Mouse (Mus musculus) common myeloid progenitor, adult 5-6 weeks (primary cell): ENCODE results near the gene Ubox5. TPM values are rescaled to one million over a fixed set of nuclear protein-coding genes. Genes with fewer than 3 reads are reported as not detected.

Experiments used
- ATAC-seq: replicated peaks from 2 replicates; pipeline ENCODE4 v1.8.0; 2016; ENCODE audit warnings: low read depth, mild to moderate bottlenecking, moderate TSS enrichment, inconsistent platforms; ENCODE audit not compliant: poor library complexity, severe bottlenecking
- total RNA-seq: library from RNA; stranded (forward); fragments of 200-1000, 187-1606 nt; gene quantifications from 2 replicates; pipeline ENCODE4 v1.2.3, GENCODE M21; 2017

Gene Ubox5
- total RNA-seq, 1 experiment from 2014 or later, result 7.3 TPM

- ATAC-seq, result peak; percentile 23
These were observed 5.0 kb upstream of the Ubox5 start for GRCm38 (mm10) chr2:130634739-130635411.

DNA sequence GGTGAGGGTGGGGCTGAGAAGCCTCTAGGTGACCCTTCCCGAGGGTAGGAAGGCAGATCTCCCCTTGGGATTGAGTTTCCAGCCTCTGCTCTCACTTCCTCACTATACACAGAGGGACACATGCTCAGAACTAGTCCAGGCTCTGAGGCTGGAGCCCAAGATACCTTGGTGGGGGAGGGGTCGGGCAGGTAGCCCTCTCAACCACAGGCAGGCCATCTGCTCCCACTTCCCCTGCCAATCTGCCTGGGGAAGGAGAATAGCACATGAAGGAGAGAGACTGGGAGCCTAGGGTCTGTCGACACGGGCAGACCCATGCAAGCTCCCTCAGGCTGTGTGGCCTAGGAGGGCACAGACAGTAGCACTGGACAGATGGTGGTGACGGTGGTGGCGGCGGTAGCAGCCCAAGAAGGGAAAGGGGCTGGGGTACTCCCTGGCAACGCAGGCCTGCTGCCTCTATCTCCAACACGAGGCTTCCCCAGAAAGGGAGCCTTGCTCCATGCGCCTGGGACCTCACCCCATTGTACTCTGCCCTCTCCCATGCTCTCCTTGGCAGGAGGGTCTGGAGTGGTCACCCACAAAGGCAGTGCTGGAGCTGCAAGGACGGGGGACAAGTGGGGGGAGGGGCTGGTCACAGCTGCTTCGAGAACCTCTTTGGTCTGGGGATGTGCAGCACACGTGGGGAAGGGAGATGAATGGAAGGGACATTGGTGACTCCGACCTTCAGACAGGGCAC lies 4.3 kb upstream of the Ubox5 start:
- no peak for ATAC-seq

DNA sequence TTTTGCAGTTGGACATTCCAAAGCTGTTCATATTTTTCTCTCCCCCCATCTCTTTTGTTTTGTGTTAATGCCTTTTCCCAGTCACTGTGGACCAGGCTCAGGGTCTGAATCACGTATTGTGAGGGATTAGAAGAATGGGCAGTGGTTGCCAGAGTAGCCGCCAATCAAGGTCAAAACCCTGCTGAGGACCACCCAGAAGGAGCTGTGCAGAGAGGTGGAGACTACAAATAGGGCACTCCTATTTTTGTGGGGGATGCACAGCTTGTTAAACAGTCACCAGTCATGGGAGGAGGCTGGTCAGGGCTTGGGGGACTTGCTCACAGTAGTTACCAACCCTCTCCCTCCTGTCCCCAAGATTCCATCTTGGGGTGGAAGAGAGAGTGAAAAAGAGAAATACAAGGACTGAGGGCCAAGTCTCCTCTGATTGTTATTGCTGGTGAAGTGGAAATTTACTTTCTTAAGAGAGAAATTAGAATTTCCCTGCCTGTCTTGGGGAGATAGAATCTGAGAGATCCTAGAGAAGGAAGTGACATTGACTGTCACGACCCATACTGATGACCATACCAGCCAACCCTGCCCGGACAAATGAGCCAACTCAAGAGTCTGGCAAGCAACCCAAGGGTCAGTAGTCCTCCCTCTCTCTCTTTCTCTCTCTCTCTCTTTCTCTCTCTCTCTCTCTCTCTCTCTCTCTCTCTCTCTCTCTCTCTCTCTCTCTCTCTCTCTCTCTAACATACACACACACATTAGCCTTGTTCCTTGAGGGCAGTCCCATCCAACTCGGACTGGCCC lies 3.2 kb upstream of the Ubox5 start:
- ATAC-seq, result no peak

GRCm38 (mm10) chr2:130632416-130632815 lies 2.6 kb upstream of the Ubox5 start:
- no peak for ATAC-seq

GRCm38 (mm10) chr2:130629080-130629838 lies 579 bp downstream of the Ubox5 start:
- peak; percentile 42 for ATAC-seq

DNA sequence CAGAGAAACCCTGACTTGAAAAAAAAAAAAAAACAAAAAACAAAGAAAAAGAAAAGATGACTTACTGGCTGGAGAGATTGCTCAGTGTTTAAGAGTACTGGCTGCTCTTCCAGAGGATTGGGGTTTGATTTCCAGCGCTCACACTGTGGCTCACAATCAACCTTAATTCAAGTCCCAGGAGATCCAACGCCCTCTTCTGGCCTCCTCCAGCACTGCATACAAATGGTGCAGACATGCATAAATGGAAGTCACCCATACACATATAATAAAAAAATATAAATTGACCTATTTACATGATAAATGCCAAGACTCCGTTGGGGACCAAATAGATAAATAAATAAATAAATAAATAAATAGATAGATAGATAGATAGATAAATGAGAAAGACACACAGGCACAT lies 1.4 kb downstream of the Ubox5 start:
- no peak for ATAC-seq

DNA sequence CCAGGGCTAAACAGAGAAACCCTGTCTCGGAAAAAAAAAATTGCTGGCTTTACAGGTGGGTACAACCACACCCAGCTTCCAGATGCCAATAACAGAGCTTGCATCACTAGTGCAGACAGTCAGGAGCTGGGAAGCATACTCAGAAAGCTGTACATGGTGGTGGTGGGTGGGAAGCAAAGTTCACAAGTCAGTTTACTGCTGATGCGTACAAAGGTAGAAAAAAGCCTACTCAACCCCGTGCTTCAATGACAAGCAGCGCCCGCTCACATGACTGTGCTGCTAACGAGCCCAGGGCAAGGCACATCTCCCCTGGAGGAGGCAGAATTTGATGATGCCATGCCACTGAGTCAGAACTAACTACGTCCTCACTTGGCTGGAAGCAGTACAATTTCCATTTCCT lies 10.9 kb downstream of the Ubox5 start:
- no peak for ATAC-seq

DNA sequence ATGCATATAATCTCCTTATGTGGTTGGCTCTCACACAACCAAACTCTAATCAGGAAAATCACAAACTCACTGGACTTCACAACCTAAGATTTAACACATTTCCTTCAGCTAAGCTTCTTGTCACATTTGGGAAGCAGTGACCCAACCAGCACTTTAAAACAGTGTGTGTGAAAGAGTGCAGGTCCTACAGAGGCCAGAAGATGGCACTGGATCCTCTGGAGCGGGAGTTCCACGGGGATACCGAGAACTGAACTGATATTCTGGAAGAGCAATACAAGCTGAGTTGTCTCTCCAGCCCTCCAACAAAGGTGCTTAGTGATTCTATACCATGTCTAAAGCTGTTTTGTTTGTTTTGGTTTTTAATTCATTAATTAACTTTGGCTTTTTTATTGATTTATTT lies 16.7 kb downstream of the Ubox5 start:
- ATAC-seq, result 0 out of 2 replicates have a peak, but pooled peaks have one; percentile 36

GRCm38 (mm10) chr2:130602195-130602594 lies 27.6 kb downstream of the Ubox5 start:
- ATAC-seq, result no peak

DNA sequence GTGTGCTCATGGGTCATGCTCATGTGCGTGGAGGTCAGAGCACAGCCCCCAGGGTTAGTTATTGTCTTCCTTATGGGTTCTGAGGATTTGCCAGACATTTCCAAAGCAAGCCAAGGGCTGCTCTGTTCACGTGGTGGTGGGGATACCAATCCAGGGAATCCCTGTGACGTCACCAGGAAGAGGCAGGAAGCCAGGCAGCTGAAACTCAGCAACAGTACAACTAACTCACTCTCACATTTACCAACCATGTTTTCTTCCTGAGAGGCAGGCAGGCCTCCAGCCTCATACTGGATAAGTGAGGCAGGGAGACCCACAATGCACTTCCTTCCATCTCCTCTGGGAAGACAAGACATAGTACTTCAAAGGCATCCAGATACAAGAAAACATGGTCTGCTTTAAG lies 31.4 kb downstream of the Ubox5 start:
- ATAC-seq, result no peak

- ATAC-seq, result peak; percentile 83
These were observed 32.2 kb downstream of the Ubox5 start for GRCm38 (mm10) chr2:130597601-130598010.

- no peak for ATAC-seq
These were observed 34.2 kb downstream of the Ubox5 start for GRCm38 (mm10) chr2:130595596-130595995.

DNA sequence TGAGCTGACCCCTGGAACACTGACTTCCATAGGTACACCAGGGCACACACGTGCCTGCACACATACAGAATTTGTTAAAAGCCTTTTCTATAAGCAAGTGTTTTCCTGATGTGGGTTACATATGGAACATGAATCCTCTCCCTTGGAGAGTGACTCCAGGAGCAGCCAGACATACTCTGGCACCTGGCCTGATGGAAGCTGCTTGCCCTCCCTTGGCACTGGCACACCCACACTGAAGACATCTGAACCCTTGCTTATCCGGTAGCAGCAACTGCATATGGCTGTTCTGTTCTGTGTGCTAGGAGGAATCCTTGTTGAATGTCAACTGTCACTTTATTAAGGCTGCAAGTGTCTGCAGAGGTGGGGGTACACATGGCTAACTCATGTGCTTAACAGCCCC lies 38.8 kb downstream of the Ubox5 start:
- no peak for ATAC-seq

GRCm38 (mm10) chr2:130589761-130590160 lies 40.1 kb downstream of the Ubox5 start:
- ATAC-seq, result no peak

DNA sequence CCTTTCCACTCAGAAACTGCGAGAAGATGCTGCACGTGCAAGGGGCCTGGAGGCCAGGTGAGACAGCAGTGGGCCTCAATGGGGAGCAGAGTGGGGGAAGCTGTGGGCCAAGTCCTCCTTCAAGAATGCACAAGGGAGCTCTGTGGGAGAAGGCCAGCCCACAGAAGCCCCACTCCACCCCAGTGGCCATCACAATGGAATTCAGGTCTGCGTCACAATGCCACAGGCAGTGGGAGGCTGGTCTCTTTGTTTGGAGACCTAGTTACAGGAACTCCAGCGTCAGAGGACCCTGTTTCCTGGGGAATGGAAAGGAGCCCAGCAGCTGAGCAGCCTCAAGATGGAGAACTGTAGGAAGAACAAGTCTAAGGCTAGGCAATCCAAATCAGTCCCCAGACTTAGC lies 40.7 kb downstream of the Ubox5 start:
- no peak for ATAC-seq

- ATAC-seq, result 0 out of 2 replicates have a peak, but pooled peaks have one; percentile 4
These were observed 41.5 kb downstream of the Ubox5 start for GRCm38 (mm10) chr2:130588373-130588772.

DNA sequence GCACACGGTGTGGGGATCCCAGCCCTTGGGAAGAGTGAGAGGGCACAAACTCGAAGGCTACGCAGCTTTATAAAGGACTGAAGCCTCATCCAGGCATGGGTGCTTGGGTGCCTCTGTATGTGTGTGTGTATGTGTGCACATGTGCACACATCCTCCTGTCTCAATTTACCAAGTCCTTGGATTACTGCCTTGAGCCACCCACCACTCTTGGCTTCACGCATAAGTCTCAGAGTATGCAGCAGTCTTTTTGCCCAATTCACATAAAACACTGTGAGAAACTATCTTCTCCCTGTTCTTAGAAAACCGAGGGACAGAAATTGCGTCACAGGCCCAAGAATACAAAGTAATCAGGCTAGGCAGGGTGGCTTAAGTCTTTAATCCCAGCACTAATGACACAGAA lies 43.8 kb downstream of the Ubox5 start:
- no peak for ATAC-seq

GRCm38 (mm10) chr2:130583902-130584560 lies 45.8 kb downstream of the Ubox5 start:
- no peak for ATAC-seq

DNA sequence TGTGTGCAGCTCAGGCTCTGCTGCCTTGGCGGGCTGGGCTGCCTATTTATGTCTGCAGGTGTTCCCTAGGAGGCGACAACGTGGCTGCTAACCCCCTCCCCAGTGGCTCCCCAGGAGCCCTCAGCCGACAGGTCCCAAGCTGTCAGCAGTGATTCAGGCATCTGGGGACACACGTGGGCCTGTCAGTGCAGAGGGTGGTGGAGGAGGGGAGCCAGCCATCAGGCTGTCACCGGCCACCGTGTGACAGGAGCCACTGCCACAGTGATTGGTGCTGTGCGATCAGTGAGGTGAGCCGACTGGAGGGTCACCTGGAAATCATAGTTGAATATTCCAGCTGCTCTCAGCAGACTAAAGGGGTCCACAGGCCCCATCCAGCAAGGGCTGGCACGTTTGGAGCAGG lies 47.3 kb downstream of the Ubox5 start, which contains the start of gene Avp:
Gene Avp, minus strand, starts transcription at position 3 of the 400 bp plus-strand sequence.
- no peak for ATAC-seq

- ATAC-seq, result no peak
These were observed 48.6 kb downstream of the Ubox5 start for GRCm38 (mm10) chr2:130581201-130581600.
